8 mouse cellular contexts compared by ENCODE assay signal in the genomic region with DNA sequence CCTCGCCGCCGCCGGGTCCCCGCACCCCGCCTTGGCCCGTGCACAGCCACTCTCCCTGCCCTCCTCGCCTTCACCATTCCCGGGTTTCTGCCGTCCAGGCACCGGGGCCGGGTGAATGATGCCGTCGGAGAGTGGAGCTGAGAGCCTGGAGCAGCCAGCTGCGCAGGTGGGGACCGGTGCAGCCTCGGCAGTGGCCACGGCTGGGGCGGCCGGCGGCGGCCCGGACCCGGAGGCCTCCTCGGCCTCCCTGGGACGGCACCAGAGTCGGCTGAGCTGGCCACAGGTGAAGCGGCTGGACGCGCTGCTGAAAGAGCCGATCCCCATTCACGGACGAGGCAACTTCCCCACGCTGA. TPM values are rescaled to one million over a fixed set of nuclear protein-coding genes. Genes with fewer than 3 reads are reported as not detected.
DNase-seq lines count a peak whose midpoint lies in the region; ATAC-seq and TF ChIP-seq lines count a peak whose summit lies in the region.

No protein-coding gene starts in this region.

- H3K27ac ChIP-seq in kidney, adult 2 months (ENCODE audit: insufficient read depth, low read depth, low read length): no peak overlapping the region; the same call in 1 of the 2 replicates
- H3K27ac ChIP-seq in bone marrow, adult 2 months (ENCODE audit: control insufficient read depth, insufficient read depth, low read depth, low read length, poor library complexity): no peak overlapping the region
- no peak overlapping the region for H3K27ac ChIP-seq in hindbrain, embryonic 11.5 days (ENCODE audit: low read depth, low read length)
- H3K27ac ChIP-seq in midbrain, embryonic 11.5 days (ENCODE audit: low read depth, low read length): no peak overlapping the region

- ATAC-seq in hindbrain, embryonic 11.5 days (ENCODE audit: low FRiP score): no peak; the same call in 1 of the 2 replicates
- ATAC-seq in midbrain, embryonic 11.5 days (ENCODE audit: low FRiP score): peak; percentile 54; the same call in 1 of the 2 replicates
- no peak for ATAC-seq in megakaryocyte-erythroid progenitor cell, adult 5-6 weeks (replicated peaks; ENCODE audit: low FRiP score, low TSS enrichment, poor library complexity, severe bottlenecking)

- no peak for DNase-seq in kidney, adult 2 months
- no peak for DNase-seq in kidney, postnatal 10 days
- no peak for DNase-seq in hindbrain, embryonic 11.5 days (ENCODE audit: low spot score)
- no peak for DNase-seq in midbrain, embryonic 11.5 days (ENCODE audit: low spot score, missing footprints)
- no peak for DNase-seq in cerebellum, adult 8-10 months
- no peak for DNase-seq in left cerebral cortex, postnatal 14 days (ENCODE audit: low spot score in 2 of 2)

- no peak for TF ChIP-seq CTCF in kidney, adult 2 months (conservative IDR thresholded peaks at IDR 0.05; ENCODE audit: insufficient read depth, insufficient read length, low read depth, low read length)
- no peak for TF ChIP-seq CTCF in bone marrow, adult 2 months (IDR thresholded peaks at IDR 0.05; ENCODE audit: control insufficient read depth, insufficient read depth, low read length)

- peak overlapping the region; percentile 49 for H3K4me3 ChIP-seq in kidney, adult 2 months (ENCODE audit: insufficient read depth, low read depth, low read length)
- H3K4me3 ChIP-seq in bone marrow, adult 2 months (replicated peaks; ENCODE audit: control insufficient read depth, low read depth, low read length): peak overlapping the region; percentile 35
- peak overlapping the region; percentile 38 for H3K4me3 ChIP-seq in hindbrain, embryonic 11.5 days (ENCODE audit: low read depth, low read length)
- H3K4me3 ChIP-seq in midbrain, embryonic 11.5 days (ENCODE audit: low read depth, low read length): peak overlapping the region; percentile 40

- H3K27me3 ChIP-seq in kidney, adult 2 months (replicated peaks; ENCODE audit: control insufficient read depth, insufficient read depth, low read length): no peaks in the 10 kb centered on the region
- H3K27me3 ChIP-seq in hindbrain, embryonic 11.5 days (ENCODE audit: control insufficient read depth, insufficient read depth, low read length): peaks cover 14% of the 10 kb centered on the region
- H3K27me3 ChIP-seq in midbrain, embryonic 11.5 days (ENCODE audit: control insufficient read depth, insufficient read depth, low read length): peaks cover 21% of the 10 kb centered on the region

- no peak for TF ChIP-seq POLR2A in kidney, adult 2 months (IDR thresholded peaks at IDR 0.05; ENCODE audit: low read depth, low read length)
- TF ChIP-seq POLR2A in bone marrow, adult 2 months (IDR thresholded peaks at IDR 0.05; ENCODE audit: borderline replicate concordance, control insufficient read depth, low read depth, low read length): 0 out of 2 replicates have a peak, but pooled peaks have one; percentile 18

- peak overlapping the region; percentile 19; the same call in 1 of the 2 replicates for H3K9ac ChIP-seq in hindbrain, embryonic 11.5 days (ENCODE audit: low read depth, low read length)
- H3K9ac ChIP-seq in midbrain, embryonic 11.5 days (ENCODE audit: low read length): peak overlapping the region; percentile 44; the same call in 1 of the 2 replicates

- intact Hi-C loops in left cerebral cortex, postnatal 14 days (cut with DNase I): no loop called here

- peaks cover 5% of the 10 kb centered on the region; the same call in 1 of the 2 replicates for H3K4me1 ChIP-seq in kidney, adult 2 months (ENCODE audit: control insufficient read depth, insufficient read depth, low read length)
- H3K4me1 ChIP-seq in bone marrow, adult 2 months (ENCODE audit: control insufficient read depth, insufficient read depth, low read length): no peaks in the 10 kb centered on the region; the same call in 1 of the 2 replicates
- H3K4me1 ChIP-seq in hindbrain, embryonic 11.5 days (replicated peaks; ENCODE audit: control insufficient read depth, insufficient read depth, low read length): 0 out of 2 replicates have a peak, but pooled peaks cover 4% of the 10 kb centered on the region
- peaks cover 9% of the 10 kb centered on the region for H3K4me1 ChIP-seq in midbrain, embryonic 11.5 days (ENCODE audit: control insufficient read depth, insufficient read depth, low read length)

- no peaks in the 10 kb centered on the region for H3K9me3 ChIP-seq in hindbrain, embryonic 11.5 days (ENCODE audit: control insufficient read depth, low read length)
- no peaks in the 10 kb centered on the region for H3K9me3 ChIP-seq in midbrain, embryonic 11.5 days (ENCODE audit: control insufficient read depth, low read length)

- H3K36me3 ChIP-seq in kidney, adult 2 months (ENCODE audit: control insufficient read depth, insufficient read depth, low read length): no peaks in the 10 kb centered on the region
- no peaks in the 10 kb centered on the region for H3K36me3 ChIP-seq in hindbrain, embryonic 11.5 days (ENCODE audit: control insufficient read depth, insufficient read depth, low read length)
- H3K36me3 ChIP-seq in midbrain, embryonic 11.5 days (ENCODE audit: control insufficient read depth, insufficient read depth, low read length): no peaks in the 10 kb centered on the region

- H3K4me2 ChIP-seq in hindbrain, embryonic 11.5 days (replicated peaks; ENCODE audit: low read depth, low read length): peak overlapping the region; percentile 52
- H3K4me2 ChIP-seq in midbrain, embryonic 11.5 days: peak overlapping the region; percentile 48

- 3% methylated on average over 34 of the region's 34 CpGs for WGBS in kidney, adult 2 months
- 2% methylated on average over 34 of the region's 34 CpGs for WGBS in bone marrow, adult 2 months
- WGBS in hindbrain, embryonic 11.5 days: 3% methylated on average over 34 of the region's 34 CpGs
- WGBS in midbrain, embryonic 11.5 days: 4% methylated on average over 28 of the region's 34 CpGs

RNA-seq across cellular contexts. Expression of gene Tent5b, which starts 0.2 kb away (rescaled TPM):
- polyA plus RNA-seq in kidney, adult 2 months (2012; rRNA removed): 2.9 and 3.1 TPM in 2 replicates
- not detected in 2 replicates for polyA plus RNA-seq in bone marrow, adult 2 months (2011; ENCODE audit: insufficient read depth, insufficient read length, low replicate concordance, missing spikeins)
- polyA plus RNA-seq in hindbrain, embryonic 11.5 days (2014; fragmentation: Nextera tagmentation; extraction: Ambion mirVana): 0.37 and 0.46 TPM in 2 replicates
- polyA plus RNA-seq in midbrain, embryonic 11.5 days (2014; fragmentation: Nextera tagmentation; extraction: Ambion mirVana): 0.22 and 0.53 TPM in 2 replicates
- not detected for total RNA-seq in left cerebral cortex, postnatal 14 days (2021)
- not detected in 2 replicates for total RNA-seq in megakaryocyte-erythroid progenitor cell, adult 5-6 weeks (2014; fragmentation: Nextera tagmentation)
- 0.28 TPM in 1 of 2 replicates, not detected in the other for total RNA-seq in megakaryocyte-erythroid progenitor cell, adult 5-6 weeks (2017)

RNA-seq across cellular contexts. Expression of gene Trnp1, which starts 18.2 kb away (rescaled TPM):
- polyA plus RNA-seq in kidney, adult 2 months (2012; rRNA removed): 0.43 and 0.97 TPM in 2 replicates
- polyA plus RNA-seq in bone marrow, adult 2 months (2011; ENCODE audit: insufficient read depth, insufficient read length, low replicate concordance, missing spikeins): 3.9 TPM in 1 of 2 replicates, not detected in the other
- polyA plus RNA-seq in hindbrain, embryonic 11.5 days (2014; fragmentation: Nextera tagmentation; extraction: Ambion mirVana): 1.7 and 2.6 TPM in 2 replicates
- 1.5 TPM in 2 replicates for polyA plus RNA-seq in midbrain, embryonic 11.5 days (2014; fragmentation: Nextera tagmentation; extraction: Ambion mirVana)
- 100 to 1,000 TPM; 150 to 170 TPM for total RNA-seq in left cerebral cortex, postnatal 14 days (2021)
- total RNA-seq in megakaryocyte-erythroid progenitor cell, adult 5-6 weeks (2014; fragmentation: Nextera tagmentation): not detected in 2 replicates
- total RNA-seq in megakaryocyte-erythroid progenitor cell, adult 5-6 weeks (2017): 3.9 TPM in 1 of 2 replicates, not detected in the other

RNA-seq across cellular contexts. Expression of gene Kdf1, which starts 38.6 kb away (rescaled TPM):
- polyA plus RNA-seq in kidney, adult 2 months (2012; rRNA removed): 39.7 and 42.3 TPM in 2 replicates
- 1.2 TPM in 1 of 2 replicates, not detected in the other for polyA plus RNA-seq in bone marrow, adult 2 months (2011; ENCODE audit: insufficient read depth, insufficient read length, low replicate concordance, missing spikeins)
- 1.0 and 1.7 TPM in 2 replicates for polyA plus RNA-seq in hindbrain, embryonic 11.5 days (2014; fragmentation: Nextera tagmentation; extraction: Ambion mirVana)
- 0.15 and 0.51 TPM in 2 replicates for polyA plus RNA-seq in midbrain, embryonic 11.5 days (2014; fragmentation: Nextera tagmentation; extraction: Ambion mirVana)
- not detected for total RNA-seq in left cerebral cortex, postnatal 14 days (2021)
- total RNA-seq in megakaryocyte-erythroid progenitor cell, adult 5-6 weeks (2014; fragmentation: Nextera tagmentation): not detected in 2 replicates
- not detected in 2 replicates for total RNA-seq in megakaryocyte-erythroid progenitor cell, adult 5-6 weeks (2017)

Comparison
In these comparisons a context has a peak if more than half of its experiments do, and no peak if none do; other contexts are left out.
1. RNA of gene Kdf1, which starts 38.6 kb away (polyA plus RNA-seq): 39.7 to 42.3 TPM in kidney, adult 2 months; 1.0 to 1.7 TPM in hindbrain, embryonic 11.5 days, 1.2 TPM in bone marrow, adult 2 months and 0.15 to 0.51 TPM in midbrain, embryonic 11.5 days; every median in the first group is over 10 times any median in the second.
2. Peak in every context shown above with its lines, with median percentiles within 50 percentile points of each other: H3K4me3 ChIP-seq.